Mouse (Mus musculus): Measurements from ENCODE around the gene Ppp1r14c. TPM values are rescaled to one million over a fixed set of nuclear protein-coding genes. Genes with fewer than 3 reads are reported as not detected.

Gene Ppp1r14c
- polyA plus RNA-seq, 1 experiment from 2014 or later = 2.7 TPM

- peaks cover 11% of the 10 kb centered on the region; the same call in 1 of the 2 replicates for H3K4me1 ChIP-seq (ENCODE audit: control insufficient read depth, insufficient read depth, low read length)
- WGBS = 61% methylated on average over 2 of the region's 2 CpGs
- H3K4me3 ChIP-seq (ENCODE audit: low read depth, low read length) = no peak overlapping the region
- no peak overlapping the region for H3K9ac ChIP-seq (replicated peaks; ENCODE audit: low read depth, low read length)
- H3K36me3 ChIP-seq (ENCODE audit: control insufficient read depth, insufficient read depth, low read length) = no peaks in the 10 kb centered on the region
- H3K4me2 ChIP-seq (replicated peaks; ENCODE audit: low read depth, low read length) = no peak overlapping the region
- ATAC-seq (ENCODE audit: insufficient number of reproducible peaks, insufficient read depth, low FRiP score, low read depth) = no peak
- no peaks in the 10 kb centered on the region for H3K27me3 ChIP-seq (ENCODE audit: control insufficient read depth, insufficient read depth, low read length)
- H3K9me3 ChIP-seq (ENCODE audit: control insufficient read depth, low read depth, low read length) = no peaks in the 10 kb centered on the region
- no peak overlapping the region; the same call in 1 of the 2 replicates for H3K27ac ChIP-seq (ENCODE audit: low read length)
Measured at GRCm38 (mm10) chr10:3508746-3509145, 142.9 kb downstream of the Ppp1r14c start.

- Histone ChIP-seq H3K9ac (replicated peaks; ENCODE audit: low read depth, low read length) (no peak overlapping the region), H3K4me3 (ENCODE audit: low read depth, low read length) (no peak overlapping the region), H3K4me2 (replicated peaks; ENCODE audit: low read depth, low read length) (no peak overlapping the region), H3K36me3 (ENCODE audit: control insufficient read depth, insufficient read depth, low read length) (no peaks in the 10 kb centered on the region), H3K4me1 (ENCODE audit: control insufficient read depth, insufficient read depth, low read length) (peaks cover 11% of the 10 kb centered on the region; the same call in 1 of the 2 replicates), H3K27me3 (ENCODE audit: control insufficient read depth, insufficient read depth, low read length) (no peaks in the 10 kb centered on the region), H3K27ac (ENCODE audit: low read length) (no peak overlapping the region), H3K9me3 (ENCODE audit: control insufficient read depth, low read depth, low read length) (no peaks in the 10 kb centered on the region)
- WGBS = 52% methylated on average over 7 of the region's 7 CpGs
- no peak for ATAC-seq (ENCODE audit: insufficient number of reproducible peaks, insufficient read depth, low FRiP score, low read depth)
Measured at GRCm38 (mm10) chr10:3509663-3510277, 143.9 kb downstream of the Ppp1r14c start.

- Histone ChIP-seq H3K36me3 (ENCODE audit: control insufficient read depth, insufficient read depth, low read length) (no peaks in the 10 kb centered on the region), H3K9me3 (ENCODE audit: control insufficient read depth, low read depth, low read length) (no peaks in the 10 kb centered on the region), H3K27ac (ENCODE audit: low read length) (no peak overlapping the region), H3K4me3 (ENCODE audit: low read depth, low read length) (no peak overlapping the region), H3K4me2 (replicated peaks; ENCODE audit: low read depth, low read length) (no peak overlapping the region), H3K9ac (replicated peaks; ENCODE audit: low read depth, low read length) (no peak overlapping the region), H3K27me3 (ENCODE audit: control insufficient read depth, insufficient read depth, low read length) (no peaks in the 10 kb centered on the region), H3K4me1 (ENCODE audit: control insufficient read depth, insufficient read depth, low read length) (peaks cover 11% of the 10 kb centered on the region; the same call in 1 of the 2 replicates)
- WGBS = 61% methylated on average over 3 of the region's 3 CpGs
- ATAC-seq (ENCODE audit: insufficient number of reproducible peaks, insufficient read depth, low FRiP score, low read depth) = no peak
Measured at GRCm38 (mm10) chr10:3510486-3510885, 144.6 kb downstream of the Ppp1r14c start.

GRCm38 (mm10) chr10:3511401-3511800, 145.5 kb downstream of the Ppp1r14c start:
- Histone ChIP-seq H3K36me3 (ENCODE audit: control insufficient read depth, insufficient read depth, low read length) (no peaks in the 10 kb centered on the region), H3K27ac (ENCODE audit: low read length) (no peak overlapping the region), H3K9ac (replicated peaks; ENCODE audit: low read depth, low read length) (no peak overlapping the region), H3K4me1 (ENCODE audit: control insufficient read depth, insufficient read depth, low read length) (peaks cover 11% of the 10 kb centered on the region; the same call in 1 of the 2 replicates), H3K9me3 (ENCODE audit: control insufficient read depth, low read depth, low read length) (no peaks in the 10 kb centered on the region), H3K27me3 (ENCODE audit: control insufficient read depth, insufficient read depth, low read length) (no peaks in the 10 kb centered on the region), H3K4me2 (replicated peaks; ENCODE audit: low read depth, low read length) (no peak overlapping the region), H3K4me3 (ENCODE audit: low read depth, low read length) (no peak overlapping the region)
- WGBS = 71% methylated on average over 3 of the region's 3 CpGs
- ATAC-seq (ENCODE audit: insufficient number of reproducible peaks, insufficient read depth, low FRiP score, low read depth) = no peak

GRCm38 (mm10) chr10:3512620-3513305, 146.9 kb downstream of the Ppp1r14c start:
- ATAC-seq (ENCODE audit: insufficient number of reproducible peaks, insufficient read depth, low FRiP score, low read depth) = no peak
- Histone ChIP-seq H3K4me1 (ENCODE audit: control insufficient read depth, insufficient read depth, low read length) (peaks cover 11% of the 10 kb centered on the region; the same call in 1 of the 2 replicates), H3K4me3 (ENCODE audit: low read depth, low read length) (no peak overlapping the region), H3K27ac (ENCODE audit: low read length) (no peak overlapping the region), H3K9me3 (ENCODE audit: control insufficient read depth, low read depth, low read length) (no peaks in the 10 kb centered on the region), H3K4me2 (replicated peaks; ENCODE audit: low read depth, low read length) (no peak overlapping the region), H3K36me3 (ENCODE audit: control insufficient read depth, insufficient read depth, low read length) (no peaks in the 10 kb centered on the region), H3K27me3 (ENCODE audit: control insufficient read depth, insufficient read depth, low read length) (no peaks in the 10 kb centered on the region), H3K9ac (replicated peaks; ENCODE audit: low read depth, low read length) (no peak overlapping the region)
- WGBS = 79% methylated on average over 8 of the region's 8 CpGs

GRCm38 (mm10) chr10:3513947-3514346, 148.1 kb downstream of the Ppp1r14c start:
- no peak overlapping the region for H3K4me2 ChIP-seq (replicated peaks; ENCODE audit: low read depth, low read length)
- peaks cover 7% of the 10 kb centered on the region; the same call in 1 of the 2 replicates for H3K4me1 ChIP-seq (ENCODE audit: control insufficient read depth, insufficient read depth, low read length)
- H3K27me3 ChIP-seq (ENCODE audit: control insufficient read depth, insufficient read depth, low read length) = no peaks in the 10 kb centered on the region
- ATAC-seq (ENCODE audit: insufficient number of reproducible peaks, insufficient read depth, low FRiP score, low read depth) = no peak
- H3K36me3 ChIP-seq (ENCODE audit: control insufficient read depth, insufficient read depth, low read length) = no peaks in the 10 kb centered on the region
- no peak overlapping the region for H3K9ac ChIP-seq (replicated peaks; ENCODE audit: low read depth, low read length)
- WGBS = 74% methylated on average over 6 of the region's 6 CpGs
- no peak overlapping the region for H3K4me3 ChIP-seq (ENCODE audit: low read depth, low read length)
- H3K9me3 ChIP-seq (ENCODE audit: control insufficient read depth, low read depth, low read length) = no peaks in the 10 kb centered on the region
- no peak overlapping the region for H3K27ac ChIP-seq (ENCODE audit: low read length)

Small RNAs within 50 kb of the gene (microRNA-seq; reads per million reads assigned to microRNA genes)
- not detected for gene Gm24482

Other genes with a start within 250 kb of the Ppp1r14c start
- gene H60c, start 98.3 kb upstream of the Ppp1r14c start, polyA plus RNA-seq (2014; fragmentation: Nextera tagmentation; extraction: Ambion mirVana) = 0.23 and 0.28 TPM in 2 replicates
- gene Iyd, start 174.2 kb downstream of the Ppp1r14c start, polyA plus RNA-seq (2014; fragmentation: Nextera tagmentation; extraction: Ambion mirVana) = 7.8 and 9.3 TPM in 2 replicates

All from stomach, embryonic 14.5 days (tissue).